Mouse (Mus musculus): Measurements from ENCODE around the gene AC161166.1. TPM values are rescaled to one million over a fixed set of nuclear protein-coding genes. Genes with fewer than 3 reads are reported as not detected.

The AC161166.1 gene
- total RNA-seq (2021) = not detected

DNA sequence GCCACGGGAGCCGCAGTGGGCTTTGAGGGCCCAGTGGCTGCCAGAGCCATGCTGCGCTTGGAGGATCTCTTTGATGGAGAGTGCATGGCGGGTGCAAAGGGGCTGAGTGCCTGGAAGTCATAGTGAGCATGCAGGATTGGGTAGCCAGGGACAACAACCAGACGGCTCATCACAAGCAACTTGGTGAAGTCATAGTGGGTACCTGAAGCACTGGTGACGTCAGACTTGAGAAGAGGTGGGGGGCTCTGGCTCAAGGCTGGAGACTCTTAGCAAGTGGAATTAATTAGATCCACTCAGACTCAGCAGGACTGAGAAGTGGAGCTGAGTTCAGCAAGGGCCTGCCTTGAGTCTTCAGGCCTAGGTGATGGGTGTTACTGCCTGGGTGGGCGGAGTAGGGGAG lies at the start of gene AC161166.1:
Gene AC161166.1 (minus strand): TSS at position 101 of the 400 bp plus-strand sequence.
- no peak for DNase-seq

DNA sequence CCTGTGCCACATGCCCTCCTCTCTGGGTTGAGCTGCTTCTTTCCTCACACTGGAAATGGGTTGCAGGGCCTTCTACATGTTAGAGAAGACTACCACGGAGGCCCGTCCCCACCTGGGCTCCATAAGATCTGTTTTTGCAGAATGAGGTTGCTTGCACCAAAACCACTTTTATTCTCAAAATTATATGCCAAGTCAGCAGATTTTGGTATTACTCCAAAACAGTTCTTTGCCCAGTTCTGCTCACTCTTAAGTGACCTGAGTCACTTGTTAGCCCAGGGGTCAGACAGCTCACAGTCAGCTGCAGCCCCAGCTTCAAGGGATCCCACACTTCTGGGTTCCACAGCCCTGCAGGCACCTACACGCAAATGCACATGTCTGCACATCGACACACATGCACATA lies 49.2 kb upstream of the AC161166.1 start:
- DNase-seq = no peak

- DNase-seq = no peak
Measured at GRCm38 (mm10) chr7:24555786-24556185, 43.5 kb upstream of the AC161166.1 start.

DNA sequence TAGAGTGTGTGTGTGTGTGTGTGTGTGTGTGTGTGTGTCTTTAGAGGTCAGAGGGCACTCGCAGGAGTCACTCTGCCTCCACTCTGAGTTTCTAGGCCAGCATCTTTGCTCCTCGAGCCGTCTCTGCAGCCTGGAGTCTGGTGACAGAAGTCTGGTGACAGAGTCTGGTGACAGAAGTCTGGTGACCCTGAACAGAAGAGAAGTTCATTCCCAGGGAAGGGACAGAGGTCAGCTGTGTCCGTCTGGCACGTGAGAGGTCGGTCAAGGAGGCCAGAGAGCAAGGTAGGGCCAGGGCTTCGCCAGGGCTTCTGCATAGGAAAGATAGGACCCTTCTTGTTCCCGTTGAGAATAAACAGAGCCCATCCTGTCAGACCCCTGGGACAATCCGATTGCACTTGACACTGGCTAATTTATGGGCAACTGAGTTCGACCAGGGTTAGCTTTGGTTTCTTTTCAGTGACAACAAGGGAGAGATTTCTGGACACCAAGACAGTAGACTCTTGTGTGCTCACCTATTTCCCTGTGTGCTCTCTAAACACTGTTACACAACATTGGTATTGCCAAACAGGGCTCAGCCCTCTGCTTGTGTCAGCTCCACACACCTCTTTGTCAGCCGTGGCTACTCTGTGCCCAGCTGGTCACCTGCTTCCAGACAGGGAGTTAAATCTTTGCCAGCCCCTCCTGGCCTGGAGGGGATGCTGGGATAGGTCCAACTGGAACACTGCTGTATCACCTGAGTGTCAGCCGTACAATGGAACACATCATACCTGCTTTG lies 39.9 kb upstream of the AC161166.1 start:
- DNase-seq = no peak

DNA sequence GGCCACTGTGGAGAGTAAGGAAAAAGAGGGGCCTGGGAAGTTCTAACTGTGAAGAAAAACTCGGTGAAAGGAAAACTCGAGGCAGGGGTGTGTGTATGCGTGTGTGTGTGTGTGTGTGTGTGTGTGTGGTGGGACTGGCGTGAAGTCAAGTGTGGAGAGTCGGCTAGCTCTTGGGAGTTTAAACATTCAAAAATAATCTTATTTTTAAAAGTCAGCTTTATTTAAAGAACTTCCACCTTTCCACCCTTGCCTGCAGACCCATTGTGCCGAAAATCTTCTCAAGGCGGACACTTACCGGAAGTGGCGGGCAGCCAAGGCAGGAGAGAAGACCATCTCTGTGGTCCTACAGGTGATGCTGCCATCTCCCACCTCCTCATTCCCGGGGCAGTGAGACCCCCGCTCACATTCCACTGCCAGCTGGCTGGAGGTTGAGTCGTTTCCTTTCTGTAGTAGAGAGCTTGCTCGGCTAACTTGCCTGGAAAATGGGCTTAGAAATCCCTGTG lies 35.3 kb upstream of the AC161166.1 start:
- DNase-seq = no peak

GRCm38 (mm10) chr7:24546634-24547389 lies 34.6 kb upstream of the AC161166.1 start:
- DNase-seq = peak; percentile 99

- DNase-seq = no peak
Measured at GRCm38 (mm10) chr7:24546068-24546614, 33.9 kb upstream of the AC161166.1 start, which contains the start of the genes Pinlyp and Xrcc1. TSS of gene Pinlyp (minus strand) at chr7:24546118. TSS of gene Xrcc1 (plus strand) at chr7:24546289.

DNA sequence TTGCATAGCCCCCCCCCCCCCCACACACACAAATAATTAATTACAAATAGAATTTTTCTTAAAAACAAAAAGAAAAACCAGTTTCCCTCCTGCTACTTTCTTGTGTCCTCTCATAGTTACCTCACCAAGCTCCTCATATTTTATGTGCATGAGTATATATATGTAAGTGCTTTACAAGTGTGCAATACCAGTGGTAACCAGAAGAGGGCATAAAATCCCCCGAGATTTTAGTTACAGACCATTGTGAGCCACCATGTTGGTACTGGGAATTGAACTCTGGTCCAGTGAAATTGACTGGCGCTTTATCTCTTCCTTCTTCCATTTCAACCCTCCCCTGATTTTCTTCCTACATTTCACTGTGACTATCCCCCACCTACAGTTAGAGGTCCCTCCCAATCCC lies 32.3 kb upstream of the AC161166.1 start:
- no peak for DNase-seq

GRCm38 (mm10) chr7:24539686-24540085 lies 27.4 kb upstream of the AC161166.1 start:
- DNase-seq = no peak

DNA sequence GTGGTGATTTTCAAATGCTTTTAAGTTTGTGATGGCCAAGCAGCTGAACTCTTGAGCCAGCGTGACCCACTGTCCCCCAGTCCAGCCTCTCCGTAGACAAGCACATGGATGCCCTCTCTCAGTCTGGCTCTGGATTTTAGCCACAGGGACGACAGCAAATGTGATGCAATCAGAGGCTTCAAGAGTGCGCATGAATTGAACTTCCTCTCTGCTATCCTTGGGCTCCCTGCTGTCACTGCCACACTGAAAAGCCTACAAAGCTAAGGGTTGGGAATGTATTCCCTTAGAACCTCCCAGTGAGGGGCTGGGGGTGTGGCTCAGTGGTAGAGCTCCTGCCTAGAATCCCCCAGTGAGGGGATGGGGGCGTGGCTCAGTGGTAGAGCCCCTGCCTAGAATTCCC lies 26.4 kb upstream of the AC161166.1 start:
- DNase-seq = no peak

GRCm38 (mm10) chr7:24538154-24538553 lies 25.9 kb upstream of the AC161166.1 start:
- no peak for DNase-seq

DNA sequence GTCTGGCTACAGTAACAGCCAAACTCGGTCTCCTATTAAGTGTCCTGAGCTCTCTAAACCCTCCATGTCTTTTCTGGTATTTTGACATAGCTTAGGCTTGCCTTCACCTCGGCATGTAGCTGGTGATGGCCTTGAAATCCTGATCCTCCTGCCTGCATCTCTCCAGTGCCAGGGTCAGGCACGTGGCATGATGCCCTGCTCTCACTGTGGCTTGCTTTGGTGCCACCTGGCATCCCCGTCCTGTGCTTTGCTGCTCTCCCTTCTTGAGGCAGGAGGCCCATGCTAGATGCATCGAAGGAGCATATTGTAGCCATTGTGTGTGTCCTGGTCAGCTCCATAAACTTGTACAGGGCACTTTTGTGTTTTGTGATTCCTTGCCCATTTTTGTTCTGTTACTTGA lies 25.3 kb upstream of the AC161166.1 start:
- DNase-seq = no peak

GRCm38 (mm10) chr7:24537081-24537480 lies 24.8 kb upstream of the AC161166.1 start:
- DNase-seq = no peak

DNA sequence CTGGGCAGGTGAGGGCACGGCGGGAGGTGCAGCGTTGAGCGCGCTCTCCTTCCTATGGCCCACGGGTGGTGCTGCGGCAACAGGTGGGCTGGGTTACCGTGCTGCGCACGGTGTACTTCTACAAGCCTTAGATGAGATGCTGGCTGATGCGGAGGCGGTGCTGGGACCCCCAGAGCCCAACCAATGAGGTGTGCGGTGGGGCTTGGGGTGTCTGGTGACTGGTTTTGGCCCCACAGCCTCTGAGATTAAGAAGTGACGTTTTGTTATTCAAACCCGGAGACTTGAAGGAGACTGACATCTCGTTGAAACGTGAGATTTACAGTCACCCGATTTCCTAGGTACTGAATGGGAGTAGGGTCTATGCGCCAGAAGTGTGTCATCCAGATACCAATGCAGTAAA lies 22.0 kb upstream of the AC161166.1 start:
- DNase-seq = no peak

DNA sequence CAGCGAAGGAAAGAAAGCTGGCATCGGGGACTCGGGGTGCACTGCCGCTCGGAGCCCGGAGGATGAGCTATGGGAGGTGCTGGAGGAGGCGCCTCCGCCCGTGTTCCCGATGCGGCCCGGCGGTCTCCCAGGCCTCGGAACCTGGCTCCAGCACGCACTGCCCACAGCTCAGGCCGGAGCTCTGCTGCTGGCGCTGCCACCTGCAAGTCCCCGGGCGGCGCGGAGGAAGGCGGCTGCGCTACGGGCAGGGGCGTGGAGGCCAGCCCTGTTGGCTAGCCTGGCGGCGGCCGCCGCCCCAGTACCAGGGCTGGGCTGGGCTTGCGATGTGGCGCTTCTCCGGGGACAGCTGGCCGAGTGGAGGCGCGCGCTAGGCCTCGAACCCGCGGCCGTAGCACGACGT lies 21.6 kb upstream of the AC161166.1 start:
- no peak for DNase-seq

DNA sequence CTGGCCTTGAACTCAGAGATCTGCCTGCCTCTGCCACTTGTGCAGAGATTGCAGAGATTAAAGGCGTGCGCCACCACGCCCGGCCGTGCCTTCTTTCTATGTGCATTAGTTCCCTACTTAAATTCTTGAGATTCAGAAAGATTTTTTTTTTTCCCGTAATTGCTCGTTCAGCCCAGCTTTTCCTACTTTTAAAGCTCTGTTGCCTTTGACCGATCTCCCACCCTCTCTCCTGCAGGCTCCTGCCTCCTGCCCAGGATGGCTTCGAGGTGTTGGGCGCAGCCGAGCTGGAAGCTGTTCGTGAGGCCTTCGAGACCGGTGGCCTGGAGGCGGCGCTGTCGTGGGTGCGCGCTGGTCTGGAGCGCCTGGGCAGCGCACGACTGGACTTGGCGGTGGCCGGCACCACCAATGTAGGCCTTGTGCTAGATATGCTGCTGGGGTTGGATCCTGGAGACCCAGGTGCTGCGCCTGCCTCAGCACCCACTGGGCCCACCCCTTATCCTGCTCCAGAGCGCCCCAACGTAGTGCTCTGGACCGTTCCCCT lies 20.8 kb upstream of the AC161166.1 start:
- DNase-seq = no peak

GRCm38 (mm10) chr7:24531211-24531971 lies 19.1 kb upstream of the AC161166.1 start:
- peak; percentile 71 to 78 for DNase-seq

- peak; percentile 98 to 99 for DNase-seq
Measured at GRCm38 (mm10) chr7:24530062-24530931, 18.0 kb upstream of the AC161166.1 start, which contains the start of gene Irgq. TSS of gene Irgq (plus strand) at chr7:24530689.

DNA sequence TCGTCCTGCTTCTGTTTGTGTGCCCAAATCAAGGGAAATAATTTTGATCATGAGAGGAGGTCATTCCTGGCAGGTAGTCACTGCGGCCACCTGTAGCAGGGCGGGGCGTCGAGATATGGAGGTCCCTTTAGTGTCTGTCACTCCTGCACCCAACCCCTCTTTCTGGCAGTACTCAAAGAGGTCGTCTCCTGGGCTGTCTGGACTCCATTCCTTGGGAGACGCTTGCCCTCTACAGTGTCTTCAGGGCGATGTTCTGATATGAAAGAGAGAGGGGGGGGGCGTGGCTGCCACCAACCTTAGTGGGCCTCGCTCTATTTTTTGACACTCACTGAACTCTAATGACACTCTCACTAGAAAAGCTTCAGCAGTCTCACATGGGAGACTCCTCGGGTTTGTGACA lies 17.3 kb upstream of the AC161166.1 start:
- DNase-seq = no peak

DNA sequence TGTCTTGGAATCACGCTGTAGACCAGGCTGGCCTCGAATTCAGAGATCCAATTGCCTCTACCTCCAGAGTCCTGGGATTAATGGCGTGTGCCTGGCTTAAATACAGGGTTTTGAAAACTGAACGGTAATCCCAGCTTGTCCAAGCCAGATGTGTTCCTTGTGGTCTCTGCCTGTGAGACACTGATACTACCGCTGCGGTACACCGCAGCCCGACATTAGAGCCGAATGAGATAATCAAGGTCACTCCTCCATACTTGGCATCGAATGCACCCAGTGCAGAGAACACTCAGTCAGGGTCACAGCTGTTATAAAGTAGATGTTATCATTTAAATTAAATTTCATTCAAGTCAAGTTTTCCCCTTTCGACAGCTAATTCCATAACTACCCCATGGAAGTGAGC lies 16.6 kb upstream of the AC161166.1 start:
- DNase-seq = no peak

Data from layer of hippocampus, postnatal 36 days (tissue).